In genomic region chr2:127140011-127140410, GRCm38 (mm10) we compare ENCODE assay signal across 24 mouse cellular contexts. TPM values are rescaled to one million over a fixed set of nuclear protein-coding genes. Genes with fewer than 3 reads are reported as not detected.
DNase-seq lines count a peak whose midpoint lies in the region; ATAC-seq and TF ChIP-seq lines count a peak whose summit lies in the region.
"Had no signal": no experiment of that assay in that cellular context is flagged by ENCODE, and none has a peak within 500 bp of the region (broad histone marks: within the 10 kb centered on the region; RNA-seq: fewer than 3 reads in every experiment).

No protein-coding gene starts in this region.

- H3K4me1 ChIP-seq in heart, adult 2 months (ENCODE audit: control insufficient read depth, insufficient read depth, low read length), result peaks cover 15% of the 10 kb centered on the region
- H3K4me1 ChIP-seq in heart, embryonic 10.5 days, result peaks cover 36% of the 10 kb centered on the region
- H3K4me1 ChIP-seq in MEL (ENCODE audit: control insufficient read depth in 1 of 2, insufficient read depth in 2 of 2, low read length in 2 of 2), result peaks cover 7 to 34% of the 10 kb centered on the region in 2 experiments

- peak; percentile 67 for ATAC-seq in frontal cortex, adult (ENCODE audit: low TSS enrichment)
- ATAC-seq: CD4-positive, CD25-positive, alpha-beta regulatory T cell, adult 4 months; forebrain, embryonic 13.5 days; forebrain, embryonic 15.5 days; forebrain, postnatal 0 days had no signal

- TF ChIP-seq RAD21 in MEL (IDR thresholded peaks at IDR 0.05; ENCODE audit: low read depth, low read length), result no peak

- intact Hi-C loops in heart, adult 2 months (cut with DNase I), result no loop called here

- no peak for TF ChIP-seq CTCF in heart, adult 2 months (IDR thresholded peaks at IDR 0.05)
- TF ChIP-seq CTCF in MEL (IDR thresholded peaks at IDR 0.05 in 2 of 3, conservative IDR thresholded peaks at IDR 0.05 in 1 of 3; ENCODE audit: control insufficient read depth in 1 of 3, insufficient read depth in 1 of 3, low read depth in 2 of 3, low read length in 3 of 3, poor library complexity in 1 of 3, severe bottlenecking in 1 of 3), result no peak

- 99% methylated on average over 7 of the region's 7 CpGs for whole genome bisulfite sequencing in heart, adult 2 months
- 87% methylated on average over 7 of the region's 7 CpGs for WGBS in heart, embryonic 10.5 days

- H3K36me3 ChIP-seq in heart, adult 2 months (ENCODE audit: control insufficient read depth, insufficient read depth, low read length), result peaks cover 8% of the 10 kb centered on the region
- H3K36me3 ChIP-seq in heart, embryonic 10.5 days, result peaks cover 25% of the 10 kb centered on the region
- peaks cover 0 to 23% of the 10 kb centered on the region in 2 experiments; a peak in 2 of 4 replicates for H3K36me3 ChIP-seq in MEL (ENCODE audit: control insufficient read depth in 1 of 2, insufficient read depth in 2 of 2, low read length in 2 of 2)
- H3K36me3 ChIP-seq: forebrain, embryonic 15.5 days had no signal

- no peaks in the 10 kb centered on the region for H3K9me3 ChIP-seq in heart, embryonic 10.5 days
- H3K9me3 ChIP-seq in MEL (replicated peaks; ENCODE audit: insufficient read depth, low read length), result no peaks in the 10 kb centered on the region
- H3K9me3 ChIP-seq: embryonic facial prominence, embryonic 10.5 days; embryonic facial prominence, embryonic 12.5 days; forebrain, embryonic 15.5 days had no signal

- TF ChIP-seq EP300 in heart, adult 2 months (IDR thresholded peaks at IDR 0.05; ENCODE audit: insufficient read depth, low read depth, low read length), result no peak
- no peak for TF ChIP-seq EP300 in MEL (IDR thresholded peaks at IDR 0.05; ENCODE audit: low read depth in 1 of 2, low read length in 2 of 2)

- H3K27ac ChIP-seq in heart, adult 2 months, result peak overlapping the region; percentile 79
- H3K27ac ChIP-seq in heart, embryonic 10.5 days, result no peak overlapping the region
- no peak overlapping the region for H3K27ac ChIP-seq in MEL (ENCODE audit: control insufficient read depth, low read depth, low read length)
- H3K27ac ChIP-seq: embryonic facial prominence, embryonic 10.5 days; embryonic facial prominence, embryonic 12.5 days; forebrain, embryonic 13.5 days; forebrain, embryonic 15.5 days had no signal

- H3K79me2 ChIP-seq in heart, adult 2 months (replicated peaks; ENCODE audit: control insufficient read depth, insufficient read depth, low read length), result no peaks in the 10 kb centered on the region
- peaks cover 14% of the 10 kb centered on the region for H3K79me2 ChIP-seq in MEL (ENCODE audit: control insufficient read depth, insufficient read depth, low read length, poor library complexity)

- no peak for TF ChIP-seq POLR2A in heart, adult 2 months (IDR thresholded peaks at IDR 0.05; ENCODE audit: insufficient read depth, low read depth, low read length)
- TF ChIP-seq POLR2A in MEL (IDR thresholded peaks at IDR 0.05; ENCODE audit: control insufficient read depth in 1 of 2, insufficient read depth in 1 of 2, low read depth in 1 of 2, low read length in 2 of 2, poor library complexity in 1 of 2), result no peak

- no peak overlapping the region for H3K9ac ChIP-seq in heart, adult 2 months (ENCODE audit: low read depth, low read length)
- no peak overlapping the region for H3K9ac ChIP-seq in MEL (ENCODE audit: control insufficient read depth, low read depth, low read length, poor library complexity, severe bottlenecking)
- H3K9ac ChIP-seq: embryonic facial prominence, embryonic 12.5 days; forebrain, embryonic 13.5 days; forebrain, embryonic 15.5 days; forebrain, postnatal 0 days had no signal

- no peak overlapping the region for H3K4me3 ChIP-seq in heart, adult 2 months
- H3K4me3 ChIP-seq in heart, embryonic 10.5 days, result no peak overlapping the region
- no peak overlapping the region for H3K4me3 ChIP-seq in MEL (ENCODE audit: control insufficient read depth in 1 of 2, insufficient read depth in 1 of 2, low read depth in 2 of 2, low read length in 2 of 2)
- H3K4me3 ChIP-seq: embryonic facial prominence, embryonic 10.5 days; embryonic facial prominence, embryonic 12.5 days; forebrain, embryonic 13.5 days; forebrain, embryonic 15.5 days had no signal

- no peaks in the 10 kb centered on the region for H3K27me3 ChIP-seq in heart, adult 2 months (ENCODE audit: control insufficient read depth, insufficient read depth, low read length)
- H3K27me3 ChIP-seq in heart, embryonic 10.5 days (ENCODE audit: insufficient read depth, poor library complexity, severe bottlenecking), result peaks cover 22% of the 10 kb centered on the region
- H3K27me3 ChIP-seq in MEL (ENCODE audit: control insufficient read depth in 1 of 2, insufficient read depth in 2 of 2, low read length in 2 of 2), result no peaks in the 10 kb centered on the region
- H3K27me3 ChIP-seq: CH12.LX; embryonic facial prominence, embryonic 12.5 days; forebrain, embryonic 13.5 days; forebrain, embryonic 15.5 days had no signal

- DNase-seq in frontal cortex, postnatal 25 days (ENCODE audit: low spot score in 2 of 2), result no peak
- DNase-seq in heart, adult 2 months, result no peak
- DNase-seq in heart, embryonic 10.5 days (ENCODE audit: low spot score), result no peak
- DNase-seq in right cerebral cortex, adult 18-20 months, result peak; percentile 14
- DNase-seq in right cerebral cortex, postnatal 36 days (ENCODE audit: low spot score in 2 of 2), result no peak
- DNase-seq in MEL (ENCODE audit: low read depth, low spot score), result no peak
- DNase-seq in adrenal gland, postnatal 4 days (ENCODE audit: low spot score in 2 of 2), result no peak
- DNase-seq: adrenal gland, adult 8-10 months; adrenal gland, postnatal 14 days; adrenal gland, postnatal 36 days; B cell, adult 2 months; cerebellum, adult 11-12 months; cerebellum, adult 2 months; cerebellum, adult 9-10 months; cerebellum, postnatal 10 days; cerebellum, postnatal 25 days; forebrain, postnatal 0 days had no signal

TF ChIP-seq in MEL, 35 proteins besides CTCF, POLR2A, EP300 and RAD21:
- TF ChIP-seq ZNF384 (IDR thresholded peaks at IDR 0.05; ENCODE audit: low read depth, low read length) (0 out of 2 replicates have a peak, but pooled peaks have one; percentile 29), KAT2A (conservative IDR thresholded peaks at IDR 0.05; ENCODE audit: low read depth, low read length) (no peak), ELF1 (IDR thresholded peaks at IDR 0.05; ENCODE audit: low read depth, low read length) (no peak)

RNA-seq across cellular contexts. Expression of gene Itpripl1, which starts 3.2 kb away (rescaled TPM):
- total RNA-seq in heart, adult 2 months (2021), result 10 to 100 TPM; 14.4 to 17.6 TPM
- polyA plus RNA-seq in heart, adult 2 months (2012; rRNA removed), result 7.9 and 11.5 TPM in 2 replicates
- 12.4 and 13.1 TPM in 2 replicates for polyA plus RNA-seq in heart, embryonic 10.5 days (2016; fragmentation: Nextera tagmentation; extraction: Ambion mirVana)
- 20.6 and 22.7 TPM in 2 replicates for total RNA-seq in MEL (2012; rRNA removed)
- 10 to 100 TPM in 1 of 2 experiments, not detected in 1; 27.3 TPM for polyA plus RNA-seq in MEL (2012; ENCODE audit: insufficient read depth in 1 of 2, insufficient read length in 2 of 2, low read depth in 1 of 2, low replicate concordance in 2 of 2, missing spikeins in 1 of 2)
- total RNA-seq in adrenal gland, postnatal 4 days (2021), result 10 to 100 TPM; 11.5 to 13.1 TPM

RNA-seq across cellular contexts. Expression of gene Ncaph, which starts 6.3 kb away (rescaled TPM):
- 1 to 10 TPM in 1 of 2 experiments, under 1 TPM in 1; 0.64 to 1.4 TPM for total RNA-seq in heart, adult 2 months (2021)
- polyA plus RNA-seq in heart, adult 2 months (2012; rRNA removed), result 0.41 and 0.44 TPM in 2 replicates
- 70.9 and 76.9 TPM in 2 replicates for polyA plus RNA-seq in heart, embryonic 10.5 days (2016; fragmentation: Nextera tagmentation; extraction: Ambion mirVana)
- 37.5 and 41.5 TPM in 2 replicates for total RNA-seq in MEL (2012; rRNA removed)
- 10 to 100 TPM in 1 of 2 experiments, not detected in 1; 49.4 TPM for polyA plus RNA-seq in MEL (2012; ENCODE audit: insufficient read depth in 1 of 2, insufficient read length in 2 of 2, low read depth in 1 of 2, low replicate concordance in 2 of 2, missing spikeins in 1 of 2)
- 10 to 100 TPM; 28.0 to 35.4 TPM for total RNA-seq in adrenal gland, postnatal 4 days (2021)

Comparison
In these comparisons a context has a peak if more than half of its experiments do, and no peak if none do; other contexts are left out.
1. RNA of gene Ncaph, which starts 6.3 kb away (total RNA-seq): 37.5 to 41.5 TPM in MEL and 28.0 to 35.4 TPM in adrenal gland, postnatal 4 days; 0.64 to 1.4 TPM in heart, adult 2 months; every median in the first group is over 10 times any median in the second.